In the genomic region with DNA sequence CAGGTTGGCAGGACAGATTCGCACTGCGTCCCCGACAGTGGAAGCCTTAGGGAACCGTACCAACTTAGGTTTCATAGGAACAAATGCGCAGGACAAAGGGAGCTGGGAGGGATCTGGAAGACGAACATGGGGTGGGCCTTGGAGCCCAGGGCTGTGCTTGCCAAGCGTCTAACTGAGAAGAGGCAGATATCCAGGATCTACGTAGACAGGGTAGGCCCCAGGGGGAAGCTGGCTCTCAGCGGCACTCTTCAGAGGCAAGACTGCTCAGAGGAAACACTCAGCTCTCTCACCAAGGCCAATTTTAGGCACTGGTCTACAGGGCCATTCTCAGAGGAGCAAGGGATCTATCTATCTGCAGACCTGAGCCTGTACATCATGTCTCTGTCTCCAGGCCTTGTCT, we compare ENCODE assay signal across 19 mouse cellular contexts. TPM values are rescaled to one million over a fixed set of nuclear protein-coding genes. Genes with fewer than 3 reads are reported as not detected.
DNase-seq lines count a peak whose midpoint lies in the region; ATAC-seq and TF ChIP-seq lines count a peak whose summit lies in the region.
"Had no signal": no experiment of that assay in that cellular context is flagged by ENCODE, and none has a peak within 500 bp of the region (broad histone marks: within the 10 kb centered on the region; RNA-seq: fewer than 3 reads in every experiment).

No protein-coding gene starts in this region.

- H3K4me3 ChIP-seq in heart, embryonic 14.5 days (ENCODE audit: control insufficient read depth in 1 of 2, insufficient read depth in 1 of 2, low read depth in 1 of 2, low read length in 2 of 2): no peak overlapping the region
- H3K4me3 ChIP-seq in midbrain, embryonic 11.5 days (ENCODE audit: low read depth, low read length): no peak overlapping the region
- no peak overlapping the region for H3K4me3 ChIP-seq in midbrain, embryonic 13.5 days (replicated peaks)
- no peak overlapping the region for H3K4me3 ChIP-seq in embryonic facial prominence, embryonic 10.5 days
- H3K4me3 ChIP-seq: embryonic facial prominence, embryonic 15.5 days; left cerebral cortex, adult 2 months; limb, embryonic 12.5 days; liver, embryonic 13.5 days; myocyte had no signal

- TF ChIP-seq POLR2A in brain, embryonic 14.5 days (IDR thresholded peaks at IDR 0.05; ENCODE audit: borderline replicate concordance, extremely low read depth, insufficient read depth, insufficient read length, poor library complexity, severe bottlenecking): no peak

- WGBS in heart, embryonic 14.5 days: 57% methylated on average over 9 of the region's 9 CpGs
- 95% methylated on average over 9 of the region's 9 CpGs for WGBS in midbrain, embryonic 11.5 days
- 85% methylated on average over 9 of the region's 9 CpGs for WGBS in midbrain, embryonic 13.5 days
- WGBS in embryonic facial prominence, embryonic 10.5 days: 91% methylated on average over 9 of the region's 9 CpGs

- no peaks in the 10 kb centered on the region for H3K27me3 ChIP-seq in heart, embryonic 14.5 days (ENCODE audit: control insufficient read depth, insufficient read depth, low read length)
- no peaks in the 10 kb centered on the region for H3K27me3 ChIP-seq in midbrain, embryonic 11.5 days (ENCODE audit: control insufficient read depth, insufficient read depth, low read length)
- no peaks in the 10 kb centered on the region for H3K27me3 ChIP-seq in midbrain, embryonic 13.5 days
- peaks cover 15% of the 10 kb centered on the region for H3K27me3 ChIP-seq in embryonic facial prominence, embryonic 10.5 days (replicated peaks; ENCODE audit: low read depth, poor library complexity, severe bottlenecking)
- H3K27me3 ChIP-seq: embryonic facial prominence, embryonic 15.5 days had no signal

- peaks cover 61 to 83% of the 10 kb centered on the region in 2 experiments for H3K4me1 ChIP-seq in heart, embryonic 14.5 days (ENCODE audit: control insufficient read depth in 2 of 2, insufficient read depth in 2 of 2, low read length in 2 of 2)
- peaks cover 16% of the 10 kb centered on the region; the same call in 1 of the 2 replicates for H3K4me1 ChIP-seq in midbrain, embryonic 11.5 days (ENCODE audit: control insufficient read depth, insufficient read depth, low read length)
- peaks cover 24% of the 10 kb centered on the region for H3K4me1 ChIP-seq in midbrain, embryonic 13.5 days (replicated peaks)
- H3K4me1 ChIP-seq in embryonic facial prominence, embryonic 10.5 days: peaks cover 59% of the 10 kb centered on the region
- H3K4me1 ChIP-seq: liver, embryonic 13.5 days had no signal

- 0 out of 2 replicates have a peak, but pooled peaks have one; percentile 12 for ATAC-seq in heart, embryonic 14.5 days (ENCODE audit: insufficient number of reproducible peaks, insufficient read depth, low FRiP score, low read depth)
- ATAC-seq in midbrain, embryonic 11.5 days (ENCODE audit: low FRiP score): 0 out of 2 replicates have a peak, but pooled peaks have one; percentile 6
- no peak for ATAC-seq in midbrain, embryonic 13.5 days
- ATAC-seq: forebrain, embryonic 14.5 days; inflammation-experienced regulatory T-cells, adult 6 months had no signal

- TF ChIP-seq CTCF in brain, embryonic 14.5 days (IDR thresholded peaks at IDR 0.05; ENCODE audit: borderline replicate concordance, extremely low read depth, insufficient read depth, insufficient read length): no peak

- no peaks in the 10 kb centered on the region for H3K9me3 ChIP-seq in heart, embryonic 14.5 days (ENCODE audit: control insufficient read depth, low read length)
- no peaks in the 10 kb centered on the region for H3K9me3 ChIP-seq in midbrain, embryonic 11.5 days (ENCODE audit: control insufficient read depth, low read length)
- no peaks in the 10 kb centered on the region for H3K9me3 ChIP-seq in midbrain, embryonic 13.5 days
- no peaks in the 10 kb centered on the region for H3K9me3 ChIP-seq in embryonic facial prominence, embryonic 10.5 days
- H3K9me3 ChIP-seq: embryonic facial prominence, embryonic 15.5 days; limb, embryonic 12.5 days; liver, embryonic 13.5 days had no signal

- H3K27ac ChIP-seq in heart, embryonic 14.5 days (replicated peaks in 1 of 2; ENCODE audit: control insufficient read depth in 1 of 2, insufficient read depth in 1 of 2, low read depth in 2 of 2, low read length in 2 of 2): peak overlapping the region; percentile 86 to 94
- H3K27ac ChIP-seq in midbrain, embryonic 11.5 days (ENCODE audit: low read depth, low read length): no peak overlapping the region
- H3K27ac ChIP-seq in midbrain, embryonic 13.5 days: no peak overlapping the region
- H3K27ac ChIP-seq in embryonic facial prominence, embryonic 10.5 days (replicated peaks): peak overlapping the region; percentile 54
- H3K27ac ChIP-seq: embryonic facial prominence, embryonic 15.5 days; left cerebral cortex, adult 2 months; limb, embryonic 12.5 days; liver, embryonic 13.5 days had no signal

- no peaks in the 10 kb centered on the region for H3K36me3 ChIP-seq in heart, embryonic 14.5 days (ENCODE audit: control insufficient read depth, insufficient read depth, low read length)
- H3K36me3 ChIP-seq in midbrain, embryonic 11.5 days (ENCODE audit: control insufficient read depth, insufficient read depth, low read length): no peaks in the 10 kb centered on the region
- no peaks in the 10 kb centered on the region for H3K36me3 ChIP-seq in midbrain, embryonic 13.5 days
- H3K36me3 ChIP-seq in embryonic facial prominence, embryonic 10.5 days (replicated peaks): peaks cover 9% of the 10 kb centered on the region
- H3K36me3 ChIP-seq: embryonic facial prominence, embryonic 15.5 days; limb, embryonic 12.5 days; liver, embryonic 13.5 days had no signal

- peak overlapping the region; percentile 29 for H3K4me2 ChIP-seq in heart, embryonic 14.5 days (ENCODE audit: low read length)
- no peak overlapping the region for H3K4me2 ChIP-seq in midbrain, embryonic 11.5 days
- no peak overlapping the region for H3K4me2 ChIP-seq in midbrain, embryonic 13.5 days (replicated peaks)
- H3K4me2 ChIP-seq: embryonic facial prominence, embryonic 15.5 days; limb, embryonic 12.5 days; liver, embryonic 13.5 days had no signal

- no peak for DNase-seq in heart, postnatal 4 days
- DNase-seq in midbrain, embryonic 11.5 days (ENCODE audit: low spot score, missing footprints): no peak
- DNase-seq in brain, embryonic 14.5 days (ENCODE audit: low read depth): peak; percentile 35
- DNase-seq in embryonic facial prominence, embryonic 10.5 days (ENCODE audit: low spot score): no peak
- no peak for DNase-seq in Muller cell, postnatal 12 days (ENCODE audit: inconsistent ontology term)
- no peak for DNase-seq in urinary bladder, postnatal 10 days (ENCODE audit: low spot score)
- DNase-seq: adrenal gland, adult 2 months; cerebellum, postnatal 10 days; kidney, adult 8-10 months; kidney, postnatal 25 days; liver, embryonic 13.5 days had no signal

- peak overlapping the region; percentile 47 for H3K9ac ChIP-seq in heart, embryonic 14.5 days (ENCODE audit: low read length)
- H3K9ac ChIP-seq in midbrain, embryonic 11.5 days (ENCODE audit: low read length): no peak overlapping the region
- H3K9ac ChIP-seq in midbrain, embryonic 13.5 days (replicated peaks): no peak overlapping the region
- H3K9ac ChIP-seq: embryonic facial prominence, embryonic 15.5 days; limb, embryonic 12.5 days; liver, embryonic 13.5 days had no signal

RNA-seq across cellular contexts. Expression of gene Pxylp1, which starts 57.1 kb away (rescaled TPM):
- 41.1 and 41.3 TPM in 2 replicates for polyA plus RNA-seq in heart, embryonic 14.5 days (2014; fragmentation: Nextera tagmentation; extraction: Ambion mirVana)
- 10 to 100 TPM; 22.0 to 28.3 TPM for total RNA-seq in heart, postnatal 4 days (2021)
- 63.8 and 71.8 TPM in 2 replicates for polyA plus RNA-seq in midbrain, embryonic 11.5 days (2014; fragmentation: Nextera tagmentation; extraction: Ambion mirVana)
- 63.6 and 70.7 TPM in 2 replicates for polyA plus RNA-seq in midbrain, embryonic 13.5 days (2015; fragmentation: Nextera tagmentation; extraction: Ambion mirVana)
- polyA plus RNA-seq in brain, embryonic 14.5 days (2012; rRNA removed): 29.1 and 40.1 TPM in 2 replicates
- 16.7 and 17.5 TPM in 2 replicates for polyA plus RNA-seq in embryonic facial prominence, embryonic 10.5 days (2016; fragmentation: Nextera tagmentation; extraction: Ambion mirVana)

Comparison
In these comparisons a context has a peak if more than half of its experiments do, and no peak if none do; other contexts are left out.
1. H3K27ac ChIP-seq: peak in heart, embryonic 14.5 days (2 of 2) and embryonic facial prominence, embryonic 10.5 days (single experiment); none in midbrain, embryonic 11.5 days (single experiment) and midbrain, embryonic 13.5 days (single experiment).